In genomic region chr14:13198491-13198890, GRCm38 (mm10) we compare ENCODE assay signal across 8 mouse cellular contexts.
DNase-seq lines count a peak whose midpoint lies in the region; ATAC-seq and TF ChIP-seq lines count a peak whose summit lies in the region.

No protein-coding gene starts in this region.

- H3K9me3 ChIP-seq in intestine, postnatal 0 days (ENCODE audit: control insufficient read depth): no peaks in the 10 kb centered on the region
- no peaks in the 10 kb centered on the region for H3K9me3 ChIP-seq in intestine, embryonic 15.5 days
- no peaks in the 10 kb centered on the region for H3K9me3 ChIP-seq in kidney, postnatal 0 days (replicated peaks; ENCODE audit: low read length)

- H3K4me1 ChIP-seq in intestine, postnatal 0 days (replicated peaks; ENCODE audit: control insufficient read depth, insufficient read depth, low read length): no peaks in the 10 kb centered on the region
- no peaks in the 10 kb centered on the region for H3K4me1 ChIP-seq in intestine, embryonic 15.5 days (replicated peaks)
- no peaks in the 10 kb centered on the region for H3K4me1 ChIP-seq in kidney, postnatal 0 days (replicated peaks; ENCODE audit: insufficient read depth, low read length)

- H3K4me3 ChIP-seq in intestine, postnatal 0 days (ENCODE audit: low read depth, low read length): no peak overlapping the region
- no peak overlapping the region for H3K4me3 ChIP-seq in intestine, embryonic 15.5 days (replicated peaks)
- H3K4me3 ChIP-seq in kidney, postnatal 0 days (replicated peaks; ENCODE audit: low read depth, low read length): no peak overlapping the region

- intact Hi-C loops in heart, postnatal 25 days (cut with DNase I): loop anchor here (2.0 kb wide), 2 partner anchors 574 to 624 kb away; no protein-coding TSS in a partner anchor

- no peaks in the 10 kb centered on the region for H3K36me3 ChIP-seq in intestine, postnatal 0 days (ENCODE audit: control insufficient read depth, insufficient read depth)
- no peaks in the 10 kb centered on the region for H3K36me3 ChIP-seq in intestine, embryonic 15.5 days
- H3K36me3 ChIP-seq in kidney, postnatal 0 days (ENCODE audit: insufficient read depth, low read length): no peaks in the 10 kb centered on the region

- no peak overlapping the region for H3K9ac ChIP-seq in intestine, postnatal 0 days (ENCODE audit: low read depth, low read length)
- no peak overlapping the region for H3K9ac ChIP-seq in intestine, embryonic 15.5 days
- no peak overlapping the region for H3K9ac ChIP-seq in kidney, postnatal 0 days (ENCODE audit: low read depth, low read length)

- no peak overlapping the region for H3K4me2 ChIP-seq in intestine, postnatal 0 days (replicated peaks; ENCODE audit: low read depth)
- H3K4me2 ChIP-seq in intestine, embryonic 15.5 days (replicated peaks): no peak overlapping the region
- no peak overlapping the region for H3K4me2 ChIP-seq in kidney, postnatal 0 days (ENCODE audit: low read length)

- H3K27me3 ChIP-seq in intestine, postnatal 0 days (replicated peaks; ENCODE audit: control insufficient read depth, insufficient read depth, low read length): no peaks in the 10 kb centered on the region
- no peaks in the 10 kb centered on the region for H3K27me3 ChIP-seq in intestine, embryonic 15.5 days (replicated peaks)
- H3K27me3 ChIP-seq in kidney, postnatal 0 days (ENCODE audit: insufficient read depth, low read length): no peaks in the 10 kb centered on the region

- TF ChIP-seq CTCF in intestine, postnatal 0 days (IDR thresholded peaks at IDR 0.05; ENCODE audit: low read depth): peak; percentile 67
- peak; percentile 76 for TF ChIP-seq CTCF in kidney, postnatal 0 days (IDR thresholded peaks at IDR 0.05; ENCODE audit: low read depth)

- WGBS in intestine, postnatal 0 days: 31% methylated on average over 1 of the region's 1 CpGs
- WGBS in intestine, embryonic 15.5 days: 35% methylated on average over 1 of the region's 1 CpGs
- WGBS in kidney, postnatal 0 days: 19% methylated on average over 1 of the region's 1 CpGs

- no peak for ATAC-seq in intestine, postnatal 0 days
- ATAC-seq in intestine, embryonic 15.5 days: no peak
- ATAC-seq in kidney, postnatal 0 days (replicated peaks; ENCODE audit: low FRiP score, low read depth): peak; percentile 52; the same call in 1 of the 2 replicates

- DNase-seq in ES-CJ7 (ENCODE audit: low read depth, low spot score): peak; percentile 55
- DNase-seq in cerebellum, adult 8-10 months: peak; percentile 17
- peak; percentile 64 for DNase-seq in kidney, postnatal 0 days (ENCODE audit: low spot score)
- DNase-seq in retina, postnatal 7 days (ENCODE audit: low read depth, low spot score): peak; percentile 37
- no peak for DNase-seq in adrenal gland, postnatal 4 days (ENCODE audit: low spot score in 2 of 2)
- no peak for DNase-seq in heart, postnatal 25 days (ENCODE audit: low spot score)

- no peak overlapping the region for H3K27ac ChIP-seq in intestine, postnatal 0 days (ENCODE audit: low read depth, low read length)
- H3K27ac ChIP-seq in intestine, embryonic 15.5 days: no peak overlapping the region
- H3K27ac ChIP-seq in kidney, postnatal 0 days: no peak overlapping the region

Comparison
In these comparisons a context has a peak if more than half of its experiments do, and no peak if none do; other contexts are left out.
1. DNase-seq: peak in ES-CJ7 (single experiment), cerebellum, adult 8-10 months (single experiment), kidney, postnatal 0 days (single experiment) and retina, postnatal 7 days (single experiment); none in adrenal gland, postnatal 4 days (0 of 2) and heart, postnatal 25 days (single experiment).